Mouse (Mus musculus): ENCODE data around the gene Gm11114.

The Gm11114 gene

DNA sequence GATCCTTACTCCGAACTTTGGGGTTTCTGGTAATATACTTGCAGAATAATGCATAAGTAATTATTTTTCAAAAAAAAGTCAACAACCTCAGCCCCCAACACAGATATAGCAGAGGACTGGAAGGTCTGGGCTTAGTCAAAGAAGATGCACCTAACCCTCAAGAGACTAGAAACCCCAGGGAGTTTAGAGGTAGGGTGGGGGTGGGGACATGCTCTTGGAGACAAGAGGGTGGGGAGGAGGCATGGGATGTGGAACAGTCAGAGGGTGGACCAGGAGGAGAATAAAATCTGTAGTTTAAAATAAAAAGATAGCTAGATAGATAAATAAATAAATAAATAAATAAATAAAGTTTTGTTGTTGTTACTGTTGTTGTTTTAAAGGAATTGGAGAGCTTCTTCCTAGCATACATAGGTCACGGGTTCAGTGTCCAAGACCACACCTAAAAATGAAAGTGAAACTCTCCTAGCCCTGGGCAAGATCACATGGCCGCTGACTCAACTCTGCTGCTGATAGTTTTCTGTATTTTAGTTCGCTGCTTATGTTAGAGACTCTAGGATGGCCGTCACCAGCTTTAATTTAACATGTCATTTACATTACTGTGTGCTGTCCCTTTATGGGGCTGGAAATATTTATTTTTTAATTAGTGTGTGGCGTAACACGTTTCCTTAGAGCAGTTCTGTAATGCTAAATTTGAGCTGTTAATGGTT is 44.7 kb downstream of the Gm11114 start:
- DNase-seq (ENCODE audit: low spot score in 2 of 2): no peak

Measured in left cerebral cortex, adult 9 months (tissue).